Mouse (Mus musculus) G1E (cell line): ENCODE data around the gene C1qtnf1.

ENCODE experiments used
- CTCF ChIP-seq: IDR thresholded peaks from 2 replicates; pipeline ENCODE4 v1.5.1; 2012; ENCODE audit warnings: low read depth, low read length, inconsistent platforms, mixed read lengths
- GATA1 ChIP-seq: IDR thresholded peaks from 2 replicates; pipeline ENCODE4 v1.6.1; 2012; ENCODE audit warnings: borderline replicate concordance, low read length, inconsistent platforms, mixed read lengths
- GATA2 ChIP-seq: IDR thresholded peaks from 2 replicates; pipeline ENCODE4 v1.6.1; 2012; ENCODE audit warnings: low read depth, low read length, inconsistent platforms, borderline replicate concordance
- POLR2AphosphoS5 ChIP-seq: IDR thresholded peaks from 2 replicates; pipeline ENCODE4 v1.6.1; 2012; ENCODE audit warnings: low read depth, low read length, inconsistent platforms; ENCODE audit not compliant: insufficient replicate concordance
- TAL1 ChIP-seq: conservative IDR thresholded peaks from 2 replicates; pipeline ENCODE4 v1.6.1; 2012; ENCODE audit warnings: low read depth, low read length, inconsistent platforms, mixed read lengths

- no peak for TF ChIP-seq CTCF
- TF ChIP-seq GATA2 = no peak
- no peak for TF ChIP-seq TAL1
- no peak for TF ChIP-seq POLR2AphosphoS5
- TF ChIP-seq GATA1 = no peak
These were observed 53.2 kb downstream of the C1qtnf1 start for GRCm38 (mm10) chr11:118481231-118481630.
